ENCODE assay signal across 13 mouse cellular contexts in the genomic region with DNA sequence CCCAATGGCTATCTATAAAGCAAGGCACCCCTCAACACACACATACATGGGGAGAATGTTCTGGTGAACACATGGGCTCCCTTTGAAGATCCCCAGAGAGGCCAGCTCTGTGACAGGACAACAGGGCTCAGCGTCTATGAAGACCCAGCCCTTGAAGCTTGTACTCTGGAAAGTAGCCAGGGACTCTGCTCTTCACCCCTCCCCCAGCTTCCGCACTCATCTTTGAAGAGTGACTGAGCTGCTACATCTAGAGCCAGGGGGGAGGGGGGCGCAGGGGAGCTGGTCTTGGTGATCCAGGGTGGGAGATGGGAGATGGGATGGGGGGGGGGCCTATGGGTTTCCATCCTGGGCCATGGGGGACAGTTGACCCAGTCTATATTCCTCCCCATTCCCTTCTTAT. TPM values are rescaled to one million over a fixed set of nuclear protein-coding genes. Genes with fewer than 3 reads are reported as not detected.
"Had no signal": no experiment of that assay in that cellular context is flagged by ENCODE, and none has a peak within 500 bp of the region (broad histone marks: within the 10 kb centered on the region; RNA-seq: fewer than 3 reads in every experiment).

No protein-coding gene starts in this region.

- ATAC-seq: liver, embryonic 12.5 days; midbrain, embryonic 16.5 days had no signal

- H3K27ac ChIP-seq: limb, embryonic 15.5 days; liver, embryonic 12.5 days; neural tube, embryonic 13.5 days had no signal

- H3K4me2 ChIP-seq: limb, embryonic 15.5 days; liver, embryonic 12.5 days; neural tube, embryonic 13.5 days had no signal

- H3K4me1 ChIP-seq: liver, embryonic 12.5 days had no signal

- H3K9ac ChIP-seq: limb, embryonic 15.5 days; liver, embryonic 12.5 days; neural tube, embryonic 13.5 days had no signal

- H3K4me3 ChIP-seq: limb, embryonic 15.5 days; liver, embryonic 12.5 days; neural tube, embryonic 13.5 days had no signal

- H3K36me3 ChIP-seq: limb, embryonic 15.5 days; liver, embryonic 12.5 days; neural tube, embryonic 13.5 days had no signal

- H3K27me3 ChIP-seq: neural tube, embryonic 13.5 days had no signal

- H3K9me3 ChIP-seq: limb, embryonic 15.5 days; liver, embryonic 12.5 days; neural tube, embryonic 13.5 days had no signal

- DNase-seq: kidney, adult 11 months; kidney, postnatal 36 days; layer of hippocampus, adult 9-11 months; layer of hippocampus, postnatal 36 days; right cerebral cortex, adult 18-20 months; right cerebral cortex, postnatal 25 days; thymus, postnatal 36 days had no signal

RNA-seq across cellular contexts. Expression of a gene that starts 33.1 kb away (rescaled TPM):
- total RNA-seq: megakaryocyte-erythroid progenitor cell, adult 5-6 weeks had no signal
- polyA plus RNA-seq: liver, embryonic 16.5 days had no signal
